Mouse (Mus musculus): ENCODE measurements around the gene Rnf214. TPM values are rescaled to one million over a fixed set of nuclear protein-coding genes. Genes with fewer than 3 reads are reported as not detected.
A peak's percentile ranks its signal among the peaks of the same experiment; 100 is the strongest.

Gene Rnf214
- 36.0 and 36.4 TPM in 2 replicates for polyA plus RNA-seq (2015; fragmentation: Nextera tagmentation; extraction: Ambion mirVana)

GRCm38 (mm10) chr9:45906355-45907077 lies at the start of gene Rnf214, which contains the start of gene Pcsk7:
TSS of gene Rnf214 (minus strand) at chr9:45906911.
TSS of gene Pcsk7 (plus strand) at chr9:45906497.
- H3K9ac ChIP-seq (ENCODE audit: low read depth, low read length): peak within 1 kb of the TSS; percentile 83
- no peaks in the 10 kb centered on the region for H3K9me3 ChIP-seq (replicated peaks; ENCODE audit: low read length)
- peaks cover 30% of the 10 kb centered on the region for H3K36me3 ChIP-seq (ENCODE audit: insufficient read depth, low read length)
- H3K27ac ChIP-seq: peak within 1 kb of the TSS; percentile 94
- peak; percentile 90 for ATAC-seq (replicated peaks; ENCODE audit: low FRiP score, low read depth)
- peak within 1 kb of the TSS; percentile 95 for H3K4me3 ChIP-seq (replicated peaks; ENCODE audit: low read depth, low read length)
- H3K4me1 ChIP-seq (replicated peaks; ENCODE audit: insufficient read depth, low read length): no peaks in the 10 kb centered on the region; the same call in 1 of the 2 replicates
- peak; percentile 94 for DNase-seq (ENCODE audit: low spot score)
- under 1% methylated on average over 76 of the region's 80 CpGs for WGBS
- peak; percentile 78 for TF ChIP-seq CTCF (IDR thresholded peaks at IDR 0.05; ENCODE audit: low read depth)
- H3K4me2 ChIP-seq (ENCODE audit: low read length): peak within 1 kb of the TSS; percentile 61
- H3K27me3 ChIP-seq (ENCODE audit: insufficient read depth, low read length): no peaks in the 10 kb centered on the region

GRCm38 (mm10) chr9:45955107-45955963 lies 48.6 kb upstream of the Rnf214 start, which contains the start of gene Sidt2:
TSS of gene Sidt2 (minus strand) at chr9:45955258.
- ATAC-seq (replicated peaks; ENCODE audit: low FRiP score, low read depth) (peak; percentile 87), DNase-seq (ENCODE audit: low spot score) (peak; percentile 95)
- 2% methylated on average over 39 of the region's 48 CpGs for WGBS
- TF ChIP-seq CTCF (IDR thresholded peaks at IDR 0.05; ENCODE audit: low read depth): no peak
- H3K4me1 ChIP-seq (replicated peaks; ENCODE audit: insufficient read depth, low read length): peaks cover 22% of the 10 kb centered on the region
- H3K4me3 ChIP-seq (replicated peaks; ENCODE audit: low read depth, low read length): peak within 1 kb of the TSS; percentile 95
- H3K9me3 ChIP-seq (replicated peaks; ENCODE audit: low read length): no peaks in the 10 kb centered on the region
- peak within 1 kb of the TSS; percentile 98 for H3K9ac ChIP-seq (ENCODE audit: low read depth, low read length)
- peak within 1 kb of the TSS; percentile 85 for H3K4me2 ChIP-seq (ENCODE audit: low read length)
- H3K36me3 ChIP-seq (ENCODE audit: insufficient read depth, low read length): peaks cover 15% of the 10 kb centered on the region; the same call in 1 of the 2 replicates
- H3K27me3 ChIP-seq (ENCODE audit: insufficient read depth, low read length): no peaks in the 10 kb centered on the region
- H3K27ac ChIP-seq: peak within 1 kb of the TSS; percentile 95

- Histone ChIP-seq H3K4me1 (replicated peaks; ENCODE audit: insufficient read depth, low read length) (peaks cover 22% of the 10 kb centered on the region), H3K4me2 (ENCODE audit: low read length) (peak overlapping the region; percentile 85), H3K27ac (peak overlapping the region; percentile 95), H3K4me3 (replicated peaks; ENCODE audit: low read depth, low read length) (peak overlapping the region; percentile 95), H3K9me3 (replicated peaks; ENCODE audit: low read length) (no peaks in the 10 kb centered on the region), H3K36me3 (ENCODE audit: insufficient read depth, low read length) (peaks cover 23% of the 10 kb centered on the region; the same call in 1 of the 2 replicates), H3K27me3 (ENCODE audit: insufficient read depth, low read length) (no peaks in the 10 kb centered on the region), H3K9ac (ENCODE audit: low read depth, low read length) (peak overlapping the region; percentile 98)
- TF ChIP-seq CTCF (IDR thresholded peaks at IDR 0.05; ENCODE audit: low read depth): no peak
- ATAC-seq (replicated peaks; ENCODE audit: low FRiP score, low read depth) (peak; percentile 72), DNase-seq (ENCODE audit: low spot score) (peak; percentile 56)
- WGBS: under 1% methylated on average over 62 of the region's 63 CpGs
Observed at GRCm38 (mm10) chr9:45954294-45955106, 47.8 kb upstream of the Rnf214 start.

GRCm38 (mm10) chr9:45953511-45954293 lies 47.0 kb upstream of the Rnf214 start:
- ATAC-seq (replicated peaks; ENCODE audit: low FRiP score, low read depth) (no peak), DNase-seq (ENCODE audit: low spot score) (peak; percentile 39)
- peaks cover 22% of the 10 kb centered on the region for H3K4me1 ChIP-seq (replicated peaks; ENCODE audit: insufficient read depth, low read length)
- 38% methylated on average over 13 of the region's 13 CpGs for WGBS
- H3K4me2 ChIP-seq (ENCODE audit: low read length): peak overlapping the region; percentile 85
- H3K4me3 ChIP-seq (replicated peaks; ENCODE audit: low read depth, low read length): peak overlapping the region; percentile 95
- H3K27ac ChIP-seq: peak overlapping the region; percentile 95
- H3K36me3 ChIP-seq (ENCODE audit: insufficient read depth, low read length): peaks cover 26% of the 10 kb centered on the region; the same call in 1 of the 2 replicates
- no peaks in the 10 kb centered on the region for H3K27me3 ChIP-seq (ENCODE audit: insufficient read depth, low read length)
- H3K9ac ChIP-seq (ENCODE audit: low read depth, low read length): peak overlapping the region; percentile 98
- TF ChIP-seq CTCF (IDR thresholded peaks at IDR 0.05; ENCODE audit: low read depth): no peak
- H3K9me3 ChIP-seq (replicated peaks; ENCODE audit: low read length): no peaks in the 10 kb centered on the region

- H3K36me3 ChIP-seq (ENCODE audit: insufficient read depth, low read length): peaks cover 33% of the 10 kb centered on the region
- H3K27me3 ChIP-seq (ENCODE audit: insufficient read depth, low read length): no peaks in the 10 kb centered on the region
- no peak for DNase-seq (ENCODE audit: low spot score)
- peaks cover 22% of the 10 kb centered on the region for H3K4me1 ChIP-seq (replicated peaks; ENCODE audit: insufficient read depth, low read length)
- no peak overlapping the region for H3K27ac ChIP-seq
- H3K4me3 ChIP-seq (replicated peaks; ENCODE audit: low read depth, low read length): no peak overlapping the region
- peak overlapping the region; percentile 98 for H3K9ac ChIP-seq (ENCODE audit: low read depth, low read length)
- TF ChIP-seq CTCF (IDR thresholded peaks at IDR 0.05; ENCODE audit: low read depth): no peak
- no peak for ATAC-seq (replicated peaks; ENCODE audit: low FRiP score, low read depth)
- 78% methylated on average over 7 of the region's 7 CpGs for WGBS
- H3K4me2 ChIP-seq (ENCODE audit: low read length): peak overlapping the region; percentile 85
- no peaks in the 10 kb centered on the region for H3K9me3 ChIP-seq (replicated peaks; ENCODE audit: low read length)
Observed at GRCm38 (mm10) chr9:45952890-45953289, 46.2 kb upstream of the Rnf214 start.

All from kidney, postnatal 0 days (tissue).